Mouse (Mus musculus) right cerebral cortex, postnatal 10 days (tissue): Measurements from ENCODE around the gene Pla2g2f.
A peak's percentile ranks its signal among the peaks of the same experiment; 100 is the strongest.

ENCODE experiments used
- DNase-seq, 2 experiments: peaks; one replicate each; pipeline ENCODE4 v3.0.0; 2021; ENCODE audit warnings: low spot score in 2 of 2

The Pla2g2f gene

GRCm38 (mm10) chr4:138762266-138762665 lies 4.8 kb upstream of the Pla2g2f start:
- DNase-seq: no peak

- DNase-seq: no peak
Observed at GRCm38 (mm10) chr4:138755983-138756382, 1.4 kb downstream of the Pla2g2f start.

- no peak for DNase-seq
Observed at GRCm38 (mm10) chr4:138755439-138755838, 2.0 kb downstream of the Pla2g2f start.

- DNase-seq: no peak
Observed at GRCm38 (mm10) chr4:138754432-138754831, 3.0 kb downstream of the Pla2g2f start.

- DNase-seq: no peak
Observed at GRCm38 (mm10) chr4:138753608-138754007, 3.8 kb downstream of the Pla2g2f start.

GRCm38 (mm10) chr4:138752603-138753002 lies 4.8 kb downstream of the Pla2g2f start:
- no peak for DNase-seq

GRCm38 (mm10) chr4:138748369-138749072 lies 8.9 kb downstream of the Pla2g2f start:
- DNase-seq: peak; percentile 73 to 78

- DNase-seq: peak; percentile 60 to 72
Observed at GRCm38 (mm10) chr4:138747851-138748250, 9.6 kb downstream of the Pla2g2f start.

GRCm38 (mm10) chr4:138746866-138747265 lies 10.6 kb downstream of the Pla2g2f start:
- no peak for DNase-seq

- DNase-seq: no peak
Observed at GRCm38 (mm10) chr4:138745884-138746283, 11.5 kb downstream of the Pla2g2f start.

- DNase-seq: no peak
Observed at GRCm38 (mm10) chr4:138739136-138739851, 18.1 kb downstream of the Pla2g2f start.

GRCm38 (mm10) chr4:138737031-138737430 lies 20.4 kb downstream of the Pla2g2f start, which contains the start of gene Ubxn10:
Ubxn10 (minus strand) TSS chr4:138737167.
- no peak for DNase-seq

GRCm38 (mm10) chr4:138734863-138735262 lies 22.6 kb downstream of the Pla2g2f start:
- no peak for DNase-seq

GRCm38 (mm10) chr4:138734105-138734504 lies 23.3 kb downstream of the Pla2g2f start:
- no peak for DNase-seq

- DNase-seq: peak in 1 of 2 experiments; percentile 54
Observed at GRCm38 (mm10) chr4:138729018-138729703, 28.3 kb downstream of the Pla2g2f start.

GRCm38 (mm10) chr4:138725751-138726150 lies 31.7 kb downstream of the Pla2g2f start:
- DNase-seq: no peak

- peak; percentile 73 to 79 for DNase-seq
Observed at GRCm38 (mm10) chr4:138725127-138725461, 32.3 kb downstream of the Pla2g2f start.

GRCm38 (mm10) chr4:138724354-138725126 lies 32.9 kb downstream of the Pla2g2f start, which contains the start of gene Pla2g2c:
Pla2g2c (plus strand) TSS chr4:138724792.
- DNase-seq: peak in 1 of 2 experiments; percentile 62

- peak; percentile 75 to 84 for DNase-seq
Observed at GRCm38 (mm10) chr4:138723493-138724281, 33.7 kb downstream of the Pla2g2f start.

- DNase-seq: no peak
Observed at GRCm38 (mm10) chr4:138719264-138719596, 38.2 kb downstream of the Pla2g2f start.
